Mouse (Mus musculus): ENCODE measurements around the gene Leng9.

Leng9 gene

DNA sequence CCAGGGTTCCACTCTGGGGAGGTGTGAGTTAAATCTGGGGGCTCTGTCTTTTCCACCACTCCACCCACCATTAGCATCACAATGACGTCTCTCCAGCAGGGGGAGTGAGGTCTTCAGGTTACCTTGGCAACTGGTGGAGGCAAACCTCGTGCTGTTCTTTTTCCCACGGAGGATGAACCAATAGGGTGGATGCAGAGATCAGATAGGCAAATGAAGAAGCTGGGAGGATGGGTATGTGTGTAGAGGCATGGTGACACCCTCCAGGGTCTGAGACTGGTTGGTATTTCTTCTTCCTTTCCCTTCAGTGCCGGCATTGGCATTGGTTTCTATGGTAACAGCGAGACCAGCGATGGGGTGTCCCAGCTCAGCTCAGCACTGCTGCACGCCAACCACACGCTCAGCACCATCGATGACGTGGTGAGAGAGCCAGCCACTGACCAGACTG lies 25.8 kb downstream of the Leng9 start:
- no peak for DNase-seq (ENCODE audit: low spot score)

DNA sequence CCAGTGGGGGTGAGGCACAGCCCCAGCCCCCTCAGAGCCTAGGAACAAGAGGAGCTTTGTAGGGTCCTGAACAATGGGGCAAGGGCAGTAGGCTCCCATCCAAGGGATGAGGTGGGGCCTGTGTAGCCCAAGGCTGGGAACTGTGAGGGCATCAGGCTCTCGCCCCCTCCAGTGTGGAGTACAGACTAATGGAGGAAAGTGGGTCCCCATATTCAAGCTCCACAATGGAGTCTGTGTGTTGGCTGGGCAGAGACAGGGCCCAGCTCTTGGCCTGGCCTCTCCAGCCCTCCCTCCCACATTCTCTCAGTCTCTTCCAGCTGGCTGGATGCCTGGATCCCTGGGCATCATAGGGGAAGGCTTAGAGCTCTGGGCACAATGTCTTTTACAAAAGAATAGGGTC lies 26.4 kb downstream of the Leng9 start:
- DNase-seq (ENCODE audit: low spot score): no peak

- no peak for DNase-seq (ENCODE audit: low spot score)
Measured at GRCm38 (mm10) chr7:4122783-4123182, 27.4 kb downstream of the Leng9 start.

- DNase-seq (ENCODE audit: low spot score): no peak
Measured at GRCm38 (mm10) chr7:4122076-4122768, 28.0 kb downstream of the Leng9 start.

GRCm38 (mm10) chr7:4119976-4120921 lies 29.9 kb downstream of the Leng9 start:
- DNase-seq (ENCODE audit: low spot score): no peak

DNA sequence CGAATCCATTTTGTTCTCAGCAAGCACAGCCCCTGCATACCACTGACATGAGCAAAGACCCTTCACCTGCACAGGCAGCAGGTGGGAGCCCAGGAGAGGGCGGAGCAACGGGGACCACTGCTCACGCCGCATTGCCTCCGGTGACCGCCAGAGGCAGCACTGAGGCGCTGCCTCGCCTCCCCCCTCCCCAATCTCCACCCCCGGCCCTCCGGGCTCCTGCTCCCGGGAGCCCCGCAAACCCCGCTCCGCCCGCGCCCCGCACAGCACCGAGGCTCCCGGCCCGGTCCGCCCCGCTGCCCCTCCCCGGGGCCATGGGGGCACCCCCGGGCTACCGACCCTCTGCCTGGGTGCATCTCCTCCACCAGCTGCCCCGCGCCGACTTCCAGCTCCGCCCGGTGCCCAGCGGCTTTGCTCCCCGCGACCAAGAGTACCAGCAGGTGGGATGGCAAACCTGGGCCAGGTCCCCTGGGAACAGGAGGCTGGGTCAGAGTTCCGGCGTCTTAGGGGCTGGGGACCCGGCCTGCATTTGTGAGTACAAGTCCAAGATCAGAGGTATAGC lies 30.8 kb downstream of the Leng9 start, which contains the start of gene Ttyh1:
TSS of gene Ttyh1 (plus strand) at position 65 of the 559 bp plus-strand sequence.
- no peak for DNase-seq (ENCODE audit: low spot score)

GRCm38 (mm10) chr7:4117050-4117814 lies 32.9 kb downstream of the Leng9 start:
- DNase-seq (ENCODE audit: low spot score): no peak

DNA sequence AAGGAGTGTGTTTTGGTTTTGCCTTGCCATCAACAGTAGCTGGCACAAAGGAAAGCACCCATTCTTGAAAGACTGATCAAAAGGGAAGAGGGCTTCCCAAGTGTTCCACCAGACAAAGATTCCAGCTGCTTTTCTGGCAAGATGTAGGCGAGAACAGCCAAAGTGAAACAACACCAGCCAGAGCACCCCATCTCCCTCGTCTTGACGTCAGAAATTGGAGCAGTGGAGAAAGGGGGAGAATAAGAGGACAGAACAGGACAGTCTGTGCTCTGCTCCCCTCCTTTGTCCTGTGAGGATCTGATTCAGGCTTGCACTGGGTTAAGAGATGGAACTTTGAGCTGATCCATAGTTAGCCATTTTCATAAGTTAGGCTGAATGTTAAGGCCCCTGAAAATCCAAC lies 38.4 kb downstream of the Leng9 start:
- no peak for DNase-seq (ENCODE audit: low spot score)

GRCm38 (mm10) chr7:4103411-4103810 lies 46.8 kb downstream of the Leng9 start:
- DNase-seq (ENCODE audit: low spot score): no peak

DNA sequence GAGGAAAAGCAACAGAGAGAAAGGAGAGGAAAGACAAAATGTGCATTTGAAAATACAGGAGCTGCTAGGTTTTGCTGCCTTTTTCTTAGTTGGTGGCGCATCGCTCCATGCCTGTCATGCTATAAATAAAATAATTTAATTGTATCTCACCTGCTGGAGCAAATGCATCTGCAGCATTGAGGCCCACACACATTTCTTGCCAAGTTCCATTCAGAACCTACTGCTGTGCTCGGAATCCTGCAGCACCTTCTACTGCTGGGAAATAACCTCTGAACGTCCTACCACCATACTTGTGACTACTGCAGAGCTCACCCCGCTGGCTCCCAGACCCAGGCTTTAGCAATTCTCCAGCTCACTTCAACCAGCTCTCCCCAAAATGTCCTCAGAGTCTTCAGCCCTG lies 49.0 kb downstream of the Leng9 start:
- DNase-seq (ENCODE audit: low spot score): no peak

DNA sequence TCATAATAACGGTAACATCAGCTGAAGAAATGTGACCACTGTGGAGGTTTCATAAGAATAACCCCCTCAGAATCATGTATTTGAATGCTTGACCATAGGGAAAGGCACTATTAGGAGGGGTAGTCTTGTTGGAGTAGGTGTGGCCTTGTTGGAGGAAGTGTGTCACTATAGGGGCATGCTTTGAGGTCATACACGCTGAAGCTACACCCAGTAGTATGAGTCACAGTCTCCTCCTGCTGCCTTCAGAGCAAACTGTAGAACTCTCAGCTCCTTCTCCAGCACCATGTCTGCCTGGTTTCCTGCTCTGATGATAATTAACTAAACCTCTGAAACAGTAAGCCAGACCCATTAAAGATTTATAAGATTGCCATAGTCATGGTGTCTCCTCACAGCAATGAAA lies 51.3 kb downstream of the Leng9 start:
- DNase-seq (ENCODE audit: low spot score): no peak

DNA sequence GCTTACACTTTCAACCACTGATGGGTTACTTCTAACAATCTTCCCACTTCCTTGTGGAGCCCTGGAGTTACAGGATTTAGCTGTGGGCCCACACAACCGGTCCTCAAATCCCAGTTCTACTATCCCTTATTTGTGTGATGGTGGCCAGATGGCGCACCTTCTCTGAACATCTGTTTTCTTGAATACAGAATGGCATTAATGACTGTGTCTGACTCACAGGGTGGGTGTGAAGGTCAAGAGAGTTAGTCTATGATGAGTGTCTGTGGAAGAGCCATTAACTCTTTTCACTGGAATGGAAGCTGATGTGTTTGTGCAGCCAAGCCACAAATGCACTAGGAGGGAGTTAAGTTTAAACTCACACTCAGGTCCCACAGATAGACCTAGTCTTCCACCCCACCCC lies 51.9 kb downstream of the Leng9 start:
- no peak for DNase-seq (ENCODE audit: low spot score)
